Mouse (Mus musculus) spleen, adult 2 months (tissue): ENCODE results near the gene Lime1.

Source experiments
- CTCF ChIP-seq: fragments of 200-500 bp; IDR thresholded peaks from 2 replicates; pipeline ENCODE4 v1.5.1; 2011; ENCODE audit warnings: mild to moderate bottlenecking, inconsistent platforms; ENCODE audit not compliant: insufficient read depth, insufficient read length, insufficient replicate concordance; ENCODE audit errors: extremely low read depth
- POLR2A ChIP-seq: fragments of 200-500 bp; IDR thresholded peaks from 2 replicates; pipeline ENCODE4 v1.6.1; 2011; ENCODE audit warnings: low read depth, low read length, inconsistent platforms

- TF ChIP-seq CTCF (no peak), POLR2A (no peak)
Measured at GRCm38 (mm10) chr2:181375787-181376186, 4.1 kb upstream of the Lime1 start.
